Mouse (Mus musculus) Muller cell, postnatal 12 days (primary cell): Measurements from ENCODE around the gene Cnp.
"Not testable (repeated sequence)": the region's sequence is repeated elsewhere in the genome, so short reads cannot be mapped to it uniquely, and the experiment has no call there.

ENCODE experiments used
- DNase-seq: peaks from one replicate; pipeline ENCODE4 v3.0.0-alpha.2; 2015; ENCODE audit errors: inconsistent ontology term

Gene Cnp

DNA sequence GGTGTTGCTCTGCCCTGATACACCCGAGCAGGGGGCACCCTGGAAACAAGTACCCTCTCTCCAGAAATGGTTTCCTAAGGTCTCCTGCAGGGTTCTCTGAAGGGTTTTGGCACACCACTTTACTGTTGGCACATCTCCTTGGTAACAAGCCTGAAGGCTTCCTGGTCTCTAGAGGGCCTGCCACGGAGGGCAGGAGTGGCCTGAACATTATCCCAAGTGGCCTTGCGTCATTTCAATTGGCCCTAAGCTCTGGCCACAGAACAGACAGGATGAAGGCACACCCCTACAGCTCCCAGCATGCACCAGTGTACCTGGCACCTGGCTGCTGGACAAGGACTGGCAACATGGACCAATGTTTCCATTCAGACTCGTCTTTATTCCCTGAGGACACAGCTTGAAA, 21.9 kb upstream of the Cnp start:
- no peak for DNase-seq

DNA sequence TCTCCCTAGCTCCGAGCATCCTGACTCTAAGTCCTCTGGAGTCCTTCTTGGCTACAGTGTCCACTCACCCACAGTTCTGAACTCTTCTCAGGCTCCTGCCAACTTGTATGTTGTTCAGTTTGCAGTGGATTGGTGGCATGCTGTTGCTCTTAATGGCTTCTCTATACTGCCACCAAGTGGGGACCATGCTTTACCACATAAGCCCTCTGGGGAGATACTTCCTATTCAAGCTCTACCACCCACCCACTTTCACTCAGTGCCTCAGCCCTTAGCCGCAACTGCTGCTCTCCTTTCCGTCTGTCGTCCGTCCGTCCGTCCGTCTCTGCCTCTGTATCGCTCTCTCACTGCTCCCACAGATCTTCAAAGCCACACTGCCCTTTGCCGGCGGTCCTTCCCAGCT, 19.1 kb upstream of the Cnp start:
- peak; percentile 61 for DNase-seq

DNA sequence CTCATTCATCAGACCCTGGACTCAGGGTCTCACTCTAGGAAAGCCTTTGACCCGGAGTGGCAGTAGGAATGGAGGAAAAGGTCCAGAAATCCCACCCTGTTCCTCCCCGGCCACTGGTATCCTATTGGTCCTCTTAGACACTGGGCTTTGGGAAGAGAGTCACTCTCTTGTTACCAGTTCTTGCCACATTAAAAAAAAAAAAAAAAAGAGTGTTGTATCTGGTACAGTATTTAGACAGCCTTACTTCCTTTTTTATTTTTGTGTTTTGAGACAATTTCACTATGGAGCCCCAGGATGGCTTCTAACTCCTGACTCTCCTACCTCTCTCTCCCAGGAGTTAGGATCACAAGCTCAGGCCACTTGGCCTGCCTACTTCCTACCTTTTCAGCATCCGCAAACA, 17.1 kb upstream of the Cnp start:
- DNase-seq: no peak

DNA sequence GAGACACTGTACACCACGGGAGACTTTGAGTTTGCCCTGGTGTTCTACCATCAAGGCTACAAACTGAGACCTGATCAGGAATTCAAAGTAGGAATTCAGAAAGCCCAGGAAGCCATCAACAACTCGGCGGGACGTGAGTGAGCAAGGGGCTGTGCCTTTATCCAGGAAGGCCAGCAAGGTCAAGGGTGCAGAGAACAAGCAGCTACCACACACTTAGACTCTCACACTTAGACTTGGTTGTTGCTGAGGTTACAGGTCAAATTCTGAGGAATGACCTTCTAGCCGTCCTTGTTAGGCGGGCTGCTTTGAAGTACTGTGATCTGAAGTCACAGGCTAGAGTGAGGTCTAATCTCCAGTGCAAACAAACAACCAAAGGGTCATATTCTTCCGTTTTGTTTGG, 15.2 kb upstream of the Cnp start:
- DNase-seq: no peak

DNA sequence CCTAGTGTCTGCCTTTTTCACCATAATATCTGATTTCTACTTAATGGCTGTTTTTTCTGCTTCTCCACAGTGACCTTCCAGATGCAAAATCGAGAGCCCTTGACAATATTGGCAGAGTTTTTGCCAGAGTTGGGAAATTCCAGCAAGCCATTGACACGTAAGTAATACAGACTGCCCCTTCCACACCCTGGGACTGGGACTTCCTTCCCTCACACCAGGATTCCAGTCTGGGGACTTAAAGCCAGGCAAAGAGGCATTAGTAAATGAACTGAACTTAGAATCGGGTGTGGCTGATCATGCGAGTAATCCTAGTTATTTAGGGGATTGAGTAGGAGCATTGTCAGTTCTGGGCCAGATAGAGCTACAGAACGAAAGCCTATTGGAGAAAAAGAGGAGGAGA, 13.0 kb upstream of the Cnp start:
- peak; percentile 71 for DNase-seq

DNA sequence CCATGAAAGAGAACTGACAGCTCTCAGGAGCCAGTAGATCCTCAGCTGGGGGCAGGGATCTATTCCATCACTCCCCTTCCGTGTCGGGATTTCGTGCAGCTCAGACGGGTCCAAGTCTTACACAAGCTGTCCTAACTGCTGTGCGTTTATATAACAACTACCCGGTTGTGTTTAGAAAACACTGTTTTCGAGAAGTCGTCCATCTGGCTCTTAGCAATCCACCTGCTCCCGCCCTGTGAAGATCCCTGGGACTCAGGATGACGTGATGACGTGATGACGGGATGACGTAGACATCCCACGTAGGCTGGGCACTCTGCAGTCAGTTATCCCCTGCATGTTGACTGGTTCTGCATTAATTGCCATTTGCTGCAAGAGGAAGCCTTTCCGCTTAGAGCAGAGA, 10.4 kb upstream of the Cnp start:
- DNase-seq: no peak

DNA sequence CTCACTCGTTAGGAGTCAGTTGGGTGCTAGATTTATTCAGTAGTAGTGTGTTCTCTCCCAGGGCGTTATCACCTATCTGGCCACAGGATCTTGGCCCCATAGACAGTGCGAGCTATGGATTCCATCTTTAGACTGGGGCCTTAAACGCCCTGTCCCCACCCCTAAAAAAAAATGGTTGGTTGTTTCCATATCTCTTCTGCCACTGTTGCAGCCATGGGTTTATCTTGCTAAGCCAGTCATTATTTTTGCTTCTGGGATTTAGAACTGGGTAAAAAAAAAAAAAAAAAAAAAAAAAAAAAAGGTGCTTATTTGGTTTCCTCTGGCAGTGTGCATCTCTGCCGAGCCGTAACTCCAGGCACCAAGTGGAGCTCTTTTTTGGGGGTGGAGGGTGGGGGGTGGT, 10.0 kb upstream of the Cnp start:
- DNase-seq: no peak

DNA sequence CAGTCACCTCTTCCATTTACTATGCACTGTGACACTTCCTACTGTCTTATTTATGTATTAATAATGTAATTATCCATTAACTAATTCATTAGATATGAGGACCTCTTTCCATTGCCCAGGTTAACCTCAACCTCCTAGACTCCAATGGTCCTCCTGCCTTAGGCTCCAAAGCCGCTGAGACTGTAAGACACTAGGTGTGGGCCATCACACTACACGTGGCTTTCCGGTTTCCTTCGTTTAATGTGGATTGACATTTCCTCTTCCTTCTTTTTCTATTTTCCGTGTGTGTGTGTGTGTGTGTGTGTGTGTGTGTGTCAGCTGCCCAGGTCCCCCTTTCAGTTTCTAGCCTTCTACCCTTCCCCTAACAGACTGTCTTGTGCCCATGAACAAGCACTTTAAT, 7.5 kb upstream of the Cnp start:
- no peak for DNase-seq

DNA sequence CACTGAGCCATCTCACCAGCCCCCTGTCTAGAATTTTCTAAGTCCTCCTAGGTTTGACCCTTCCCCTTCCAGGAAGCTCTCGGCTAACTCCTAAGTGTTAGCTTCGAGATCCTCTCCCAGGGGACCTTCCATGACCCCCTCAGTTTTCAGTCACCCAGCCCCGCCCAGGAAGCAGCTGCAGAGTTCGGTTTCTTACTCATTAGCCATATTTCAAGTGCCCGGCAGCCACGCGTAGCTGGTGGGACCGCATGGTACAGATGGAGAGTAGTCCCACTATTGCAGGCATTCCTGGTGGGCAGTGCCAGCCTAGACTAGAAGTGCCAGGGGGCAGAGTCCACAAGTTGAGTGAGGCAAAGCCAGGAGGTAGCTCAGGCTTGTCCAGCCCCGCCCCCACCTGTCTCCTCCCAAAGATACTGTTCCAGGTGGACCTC, 6.9 kb upstream of the Cnp start:
- no peak for DNase-seq

DNA sequence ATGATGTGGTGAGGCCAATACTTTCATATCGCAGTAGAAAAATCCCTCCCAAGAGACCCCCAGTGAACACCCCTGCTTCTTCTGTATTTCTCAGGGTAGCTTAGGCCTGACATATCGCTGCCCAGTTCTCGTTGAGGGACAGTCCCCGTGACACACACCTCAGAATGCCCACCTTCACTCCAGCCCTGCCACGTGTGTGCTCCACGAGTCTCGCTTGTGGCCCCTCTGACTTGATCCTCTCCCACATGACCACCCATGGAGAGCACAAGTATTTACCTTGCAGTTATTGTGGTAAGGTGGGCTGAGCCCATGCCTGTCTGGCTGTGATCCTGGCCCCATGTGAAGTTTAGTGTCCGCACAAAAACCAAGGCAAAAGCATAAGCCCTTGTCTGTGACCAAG, 6.0 kb upstream of the Cnp start:
- DNase-seq: no peak

DNA sequence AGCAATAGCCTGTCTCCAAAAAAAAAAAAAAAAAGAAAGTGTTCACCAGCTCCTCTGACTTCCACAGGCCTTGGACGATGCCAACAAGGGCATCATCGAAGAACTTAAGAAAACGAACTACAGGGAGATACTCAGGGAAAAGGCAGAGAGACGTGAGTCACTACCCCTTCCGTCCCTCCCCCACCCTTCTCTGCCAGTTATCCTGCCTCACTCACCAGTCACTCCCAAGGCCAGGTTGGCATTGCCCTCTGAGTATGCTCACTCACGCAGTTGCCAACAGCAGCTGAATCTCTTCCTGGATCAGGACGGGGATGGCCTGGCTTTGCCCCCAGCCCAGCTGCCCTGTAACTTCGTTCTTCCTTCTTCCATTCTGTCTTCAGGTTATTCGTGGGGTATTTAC, 4.9 kb upstream of the Cnp start:
- no peak for DNase-seq

DNA sequence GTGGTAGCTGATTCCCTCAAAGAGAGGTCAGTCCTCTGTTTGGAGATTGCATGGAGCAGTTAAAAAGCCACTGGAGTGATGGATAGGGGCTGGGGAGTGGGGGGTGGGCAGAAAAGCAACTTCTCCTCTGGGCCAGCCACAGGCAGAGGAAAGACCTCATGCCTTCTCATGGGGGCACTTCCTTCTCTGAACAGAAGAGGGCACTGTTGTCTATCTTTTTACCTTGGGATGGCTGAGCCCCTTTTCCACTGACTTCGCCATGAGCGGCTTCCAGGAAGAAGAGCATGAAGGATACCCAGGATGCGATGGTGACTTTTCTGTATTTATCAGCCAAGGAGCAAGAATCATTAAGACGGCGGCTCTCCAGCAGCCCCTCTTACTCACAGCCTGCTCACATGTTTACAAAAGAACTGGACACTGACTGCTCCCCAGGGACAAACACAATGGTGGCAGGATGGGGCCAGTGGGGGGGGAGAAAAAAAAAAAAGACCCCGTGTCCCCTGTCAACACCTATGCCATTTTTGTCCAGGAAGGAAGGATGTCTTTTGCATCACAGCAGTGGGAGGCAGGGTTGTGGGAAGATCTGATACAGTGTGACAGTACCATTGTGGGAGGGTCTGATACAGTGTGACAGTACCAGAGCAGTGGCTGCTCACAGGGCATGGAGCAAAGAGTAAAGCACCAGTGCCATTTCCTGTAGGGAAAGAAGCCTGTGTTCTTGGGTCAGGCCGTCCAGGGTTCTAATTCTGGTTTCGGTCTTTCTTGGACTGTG, 4.1 kb upstream of the Cnp start:
- DNase-seq: peak; percentile 73

DNA sequence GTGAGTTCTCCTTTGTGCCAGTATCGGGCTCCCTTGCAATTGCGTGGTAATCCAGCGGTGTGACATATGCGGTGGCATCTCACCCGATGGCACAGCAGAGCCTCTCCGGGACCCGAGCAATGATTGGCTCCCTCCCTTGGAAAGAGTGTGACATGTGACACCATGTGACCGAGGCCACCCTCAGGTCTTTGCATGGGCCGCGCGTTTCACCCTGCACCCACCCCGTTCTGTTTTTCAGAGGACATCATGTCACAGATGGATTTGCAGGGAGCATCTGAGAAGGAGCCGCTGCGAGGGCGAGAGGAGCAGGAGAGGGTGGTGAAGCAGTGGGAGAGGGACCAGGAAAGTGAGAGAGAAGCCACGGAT, 3.5 kb upstream of the Cnp start:
- no peak for DNase-seq

DNA sequence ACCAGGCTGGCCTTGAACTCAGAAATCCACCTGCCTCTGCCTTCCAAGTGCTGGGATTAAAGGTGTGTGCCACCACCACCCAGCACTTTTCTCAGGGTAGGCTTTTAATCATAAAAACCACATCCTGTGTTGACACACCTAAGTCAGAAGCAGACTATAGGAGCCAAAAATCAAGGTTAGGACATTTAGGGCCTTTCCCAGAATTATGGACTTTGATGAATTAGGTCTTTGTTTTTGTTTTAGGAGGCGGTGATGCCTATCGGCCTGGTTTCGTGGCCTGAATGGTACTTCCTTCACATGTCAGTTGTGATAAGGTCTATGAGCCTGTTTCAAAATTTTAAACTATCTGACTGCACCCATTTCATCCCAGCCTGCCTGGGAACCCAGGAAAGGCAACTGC, 516 bp upstream of the Cnp start:
- DNase-seq: no peak

DNA sequence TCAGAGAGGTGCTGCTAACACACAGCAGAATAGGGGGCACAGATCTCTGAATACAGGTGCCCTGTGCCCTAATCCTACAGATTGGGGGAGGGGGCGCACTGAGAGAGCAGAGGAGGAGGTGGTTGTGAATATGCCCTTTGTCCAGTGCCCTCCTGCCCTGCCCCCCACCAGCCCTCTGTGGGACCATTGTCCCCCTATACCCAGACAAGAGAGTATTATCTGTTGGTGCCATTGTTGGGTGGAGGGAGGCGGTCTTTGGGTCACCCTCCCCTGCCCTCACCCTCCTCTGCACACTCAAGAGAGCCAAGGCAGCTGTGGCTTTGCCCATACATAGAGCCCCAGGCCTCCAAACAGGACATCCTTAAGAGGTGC, 766 bp downstream of the Cnp start:
- DNase-seq: no peak

DNA sequence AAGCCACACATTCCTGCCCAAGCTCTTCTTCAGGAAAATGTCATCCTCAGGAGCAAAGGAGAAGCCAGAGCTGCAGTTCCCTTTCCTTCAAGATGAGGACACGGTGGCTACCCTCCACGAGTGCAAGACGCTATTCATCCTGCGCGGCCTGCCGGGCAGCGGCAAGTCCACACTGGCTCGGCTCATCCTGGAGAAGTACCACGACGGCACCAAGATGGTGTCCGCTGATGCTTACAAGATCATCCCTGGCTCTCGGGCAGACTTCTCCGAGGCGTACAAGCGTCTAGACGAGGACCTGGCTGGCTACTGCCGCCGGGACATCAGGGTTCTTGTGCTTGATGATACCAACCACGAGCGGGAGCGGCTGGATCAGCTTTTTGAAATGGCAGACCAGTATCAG, 1.6 kb downstream of the Cnp start:
- no peak for DNase-seq

DNA sequence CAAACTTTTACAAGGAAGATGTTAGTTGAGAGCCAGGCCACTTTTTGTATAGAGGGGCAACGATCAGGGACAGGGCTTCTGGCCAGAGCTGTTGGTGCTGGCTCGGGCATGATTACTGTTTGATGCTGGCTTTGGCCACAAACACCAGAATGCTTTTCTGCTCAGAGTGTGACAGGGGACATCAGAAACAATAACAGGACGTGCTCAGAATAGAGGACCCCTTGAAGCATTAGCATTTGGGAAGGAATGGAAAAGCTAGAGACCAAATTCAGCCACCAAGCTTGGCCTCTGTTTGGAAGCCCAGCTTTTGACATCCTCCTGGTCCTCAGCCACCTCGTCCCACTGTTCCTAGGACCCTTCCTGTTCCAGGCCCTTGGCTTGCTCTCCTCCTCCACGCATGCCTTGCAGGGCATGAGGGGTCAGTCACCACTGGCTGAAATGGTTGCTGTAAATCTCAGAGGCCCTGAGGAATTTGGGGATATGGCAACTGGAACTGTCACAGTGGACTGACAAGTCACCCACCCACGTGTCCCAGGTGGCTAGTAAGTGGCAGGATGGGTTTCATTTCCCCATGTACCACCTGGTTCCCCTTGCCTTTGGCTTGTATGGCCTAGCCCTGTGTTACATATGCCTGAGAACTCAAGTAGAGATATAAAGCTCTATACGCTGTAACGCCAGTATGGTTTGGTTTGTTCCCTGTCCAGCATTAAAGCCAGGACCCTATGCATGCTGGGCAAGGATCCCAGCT, 3.3 kb downstream of the Cnp start:
- DNase-seq: no peak

DNA sequence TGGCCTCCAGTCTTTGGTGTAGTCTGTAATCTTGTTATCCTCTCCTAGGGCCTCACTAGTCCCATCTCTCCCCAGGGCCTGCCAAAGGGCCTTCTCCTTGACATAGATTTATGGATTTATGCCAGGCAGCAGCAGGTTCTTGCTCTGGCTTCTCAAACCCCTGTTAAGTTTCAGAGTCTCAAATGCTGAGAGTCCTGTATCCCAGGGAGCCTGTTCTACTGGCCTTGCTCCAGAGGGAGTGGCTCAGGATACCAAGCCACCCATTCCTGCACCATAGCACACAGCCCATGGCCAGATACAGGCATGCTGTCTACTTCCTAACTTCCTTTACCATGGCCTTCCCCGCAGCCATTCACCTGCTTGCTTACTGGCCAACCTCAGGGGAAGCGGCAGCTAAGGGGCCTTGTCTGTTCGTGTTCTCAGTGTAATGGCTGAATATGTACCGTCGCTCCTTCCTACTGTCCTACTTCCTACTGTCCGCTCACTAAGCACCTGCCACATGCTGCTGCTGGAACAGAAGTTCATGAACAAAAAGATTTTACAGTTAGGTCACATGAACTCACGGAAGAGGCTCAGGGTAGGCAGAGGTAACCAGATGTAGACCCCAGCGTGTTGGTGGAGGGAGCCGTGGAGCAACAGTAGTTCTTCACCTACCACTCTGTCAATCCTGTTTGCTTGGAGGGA, 4.6 kb downstream of the Cnp start:
- no peak for DNase-seq

DNA sequence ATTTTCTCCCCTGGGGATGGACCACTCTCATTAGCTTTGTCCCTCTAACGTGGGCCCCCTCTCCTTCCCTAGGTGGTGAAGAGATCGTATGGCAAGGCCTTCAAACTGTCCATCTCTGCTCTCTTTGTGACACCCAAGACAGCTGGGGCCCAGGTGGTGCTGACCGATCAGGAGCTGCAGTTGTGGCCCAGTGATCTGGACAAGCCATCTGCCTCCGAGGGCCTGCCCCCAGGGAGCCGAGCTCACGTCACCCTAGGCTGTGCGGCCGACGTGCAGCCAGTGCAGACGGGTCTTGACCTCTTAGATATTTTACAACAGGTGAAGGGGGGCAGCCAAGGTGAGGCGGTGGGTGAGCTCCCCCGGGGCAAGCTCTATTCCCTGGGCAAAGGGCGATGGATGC, 5.6 kb downstream of the Cnp start:
- DNase-seq: no peak

DNA sequence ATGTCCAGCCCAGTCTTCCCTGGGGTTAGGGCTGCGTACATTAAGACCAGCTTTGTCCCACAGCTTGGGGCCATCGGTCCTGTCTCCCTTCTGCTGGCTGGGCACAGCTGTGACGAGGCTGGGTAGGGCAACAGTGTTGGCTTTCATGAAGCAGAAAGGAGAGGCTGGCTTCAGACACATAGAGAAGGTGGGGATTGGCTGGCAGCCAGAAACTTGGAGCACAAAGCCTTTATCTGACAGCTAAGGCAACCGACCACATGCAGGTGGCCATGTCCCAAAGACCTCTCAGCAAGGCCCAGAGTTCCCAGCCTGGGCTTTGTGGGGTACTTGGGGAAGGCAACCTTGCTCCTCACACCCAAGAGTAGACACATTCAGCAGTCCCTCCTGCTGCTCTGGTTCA, 7.1 kb downstream of the Cnp start:
- DNase-seq: peak; percentile 53

DNA sequence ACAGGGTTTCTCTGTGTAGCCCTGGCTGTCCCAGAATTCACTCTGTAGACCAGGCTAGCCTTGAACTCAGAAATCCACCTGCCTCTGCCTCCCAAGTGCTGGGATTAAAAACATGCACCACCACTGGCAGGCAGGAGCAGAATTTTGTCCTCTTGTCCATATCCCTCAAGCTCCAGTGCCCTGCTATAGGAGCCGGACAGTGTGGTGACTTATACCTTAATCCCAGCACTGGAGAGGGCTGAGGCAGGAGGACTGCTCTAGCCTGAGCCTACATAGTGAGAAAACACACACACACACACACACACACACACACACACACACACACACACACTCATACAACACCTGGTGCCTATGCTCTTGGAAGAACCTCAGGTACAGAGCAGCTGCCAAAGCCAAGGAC, 7.7 kb downstream of the Cnp start:
- DNase-seq: not testable (repeated sequence)

DNA sequence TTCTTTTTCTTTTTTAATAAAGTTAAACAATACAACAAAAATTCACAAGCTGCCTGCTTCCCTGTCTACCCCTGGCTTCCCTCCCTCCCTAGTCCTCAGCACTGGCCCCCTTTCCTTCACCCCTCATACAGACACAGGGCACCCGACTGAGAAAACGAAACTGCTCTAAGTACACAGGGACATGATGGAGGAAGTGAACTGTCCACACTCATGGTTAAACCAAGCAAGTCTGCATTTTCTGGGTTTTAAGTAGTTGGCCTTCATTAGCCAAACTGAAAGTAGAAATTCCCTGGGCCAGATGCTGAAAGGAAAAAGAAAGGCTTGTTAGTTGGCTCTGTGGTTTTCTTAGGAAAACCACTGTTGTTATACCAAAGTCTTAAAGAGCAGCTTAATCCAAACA, 8.1 kb downstream of the Cnp start:
- DNase-seq: no peak

DNA sequence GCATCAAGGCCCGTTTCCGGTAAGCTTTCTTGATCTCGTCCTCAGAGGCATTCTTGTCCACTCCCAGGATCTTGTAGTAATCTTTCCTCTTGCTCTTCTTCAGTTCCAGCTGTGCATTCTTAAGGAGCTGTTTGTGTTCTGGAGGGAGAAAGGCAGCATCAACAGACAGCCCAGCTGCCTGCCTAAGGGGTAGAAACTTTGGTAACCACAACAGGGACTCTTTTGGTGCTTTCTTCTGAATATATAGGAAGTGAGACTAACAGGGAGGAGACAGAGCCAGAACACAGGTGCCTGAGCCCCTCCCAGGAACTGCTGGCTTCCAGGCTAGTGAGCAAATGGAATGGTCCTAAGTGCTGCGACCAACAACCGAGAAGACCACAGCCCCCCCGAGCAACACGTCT, 9.9 kb downstream of the Cnp start:
- DNase-seq: no peak
